Mouse (Mus musculus) cerebellum, adult 2 months (tissue): ENCODE measurements around the gene Ror2. TPM values are rescaled to one million over a fixed set of nuclear protein-coding genes. Genes with fewer than 3 reads are reported as not detected.
A peak's percentile ranks its signal among the peaks of the same experiment; 100 is the strongest.

ENCODE experiments used
- DNase-seq, 2 experiments: peaks; one replicate each; pipeline ENCODE4 v3.0.0; 2021
- H3K27ac ChIP-seq: fragments of 200-500 bp; 2 replicates; pipeline ENCODE4 v1.5.1; 2012; ENCODE audit warnings: low read length, control low read depth, inconsistent platforms; ENCODE audit not compliant: insufficient read depth
- H3K27me3 ChIP-seq: fragments of 200-500 bp; 2 replicates; pipeline ENCODE4 v1.6.1; 2012; ENCODE audit warnings: inconsistent platforms, mild to moderate bottlenecking, low read length, moderate library complexity; ENCODE audit not compliant: control insufficient read depth, insufficient read depth
- H3K4me1 ChIP-seq: fragments of 200-500 bp; 2 replicates; pipeline ENCODE4 v1.6.1; 2011; ENCODE audit warnings: low read length; ENCODE audit not compliant: control insufficient read depth, insufficient read depth
- H3K4me3 ChIP-seq: fragments of 200-500 bp; replicated peaks from 2 replicates; pipeline ENCODE3; 2011; ENCODE audit warnings: mild to moderate bottlenecking, low read depth, low read length, control low read depth; ENCODE audit not compliant: insufficient read depth
- CTCF ChIP-seq: fragments of 200-500 bp; IDR thresholded peaks from 2 replicates; pipeline ENCODE4 v1.5.1; 2011; ENCODE audit warnings: low read depth, mild to moderate bottlenecking, control low read depth, low read length, moderate library complexity, borderline replicate concordance; ENCODE audit not compliant: insufficient read depth
- POLR2A ChIP-seq: fragments of 200-500 bp; IDR thresholded peaks from 2 replicates; pipeline ENCODE4 v1.6.1; 2011; ENCODE audit warnings: low read length, control low read depth, borderline replicate concordance; ENCODE audit not compliant: insufficient read depth
- WGBS: fragments of 180-500 bp; shearing (Covaris S2); methylation state at CpG from one replicate; pipeline ENCODE4 v1.1.7; 2018; 5-methylcytosine and 5-hydroxymethylcytosine counted together
- polyA plus RNA-seq: library from polyadenylated mRNA; depleted of rRNA; stranded (reverse); fragments of >200 nt; gene quantifications from 2 replicates; pipeline ENCODE4 v1.2.3, GENCODE M21; 2012; rRNA removed

Gene Ror2
- polyA plus RNA-seq, 1 experiment, result 1.1 TPM

DNA sequence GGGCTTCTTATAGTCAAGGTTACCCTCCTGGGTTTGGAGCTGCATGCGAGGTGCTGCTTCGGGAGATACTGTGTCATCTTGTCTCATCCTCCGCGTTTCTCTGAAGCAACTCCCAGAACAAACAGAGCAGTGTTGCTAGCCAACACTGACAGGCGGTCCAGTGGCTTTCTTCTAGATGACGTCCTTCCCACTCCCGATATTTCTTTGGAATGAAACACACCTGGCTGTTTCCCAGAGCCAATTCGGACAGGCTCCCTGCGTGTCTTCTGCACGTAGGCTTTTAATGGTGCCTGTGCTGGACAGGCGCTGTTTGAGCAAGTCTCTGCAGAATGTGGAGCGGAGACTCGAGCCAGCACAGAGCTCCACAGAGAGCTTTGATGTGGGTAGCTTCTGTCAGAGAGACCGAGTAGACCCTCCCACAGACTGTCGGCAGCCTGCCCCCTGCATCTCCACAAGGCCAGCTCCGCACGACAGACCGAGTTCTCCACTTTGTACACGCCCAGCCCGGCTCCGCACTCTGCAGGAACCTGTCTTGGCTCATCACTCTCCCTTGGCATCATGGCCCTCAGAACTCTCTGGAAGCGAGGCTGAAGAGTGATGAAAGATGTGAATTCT, 216.7 kb downstream of the Ror2 start:
- no peaks in the 10 kb centered on the region; the same call in 1 of the 2 replicates for H3K4me1 ChIP-seq
- 28% methylated on average over 22 of the region's 22 CpGs for WGBS
- TF ChIP-seq CTCF, result no peak
- TF ChIP-seq POLR2A, result no peak
- H3K27ac ChIP-seq, result no peak overlapping the region
- no peak for DNase-seq
- no peaks in the 10 kb centered on the region for H3K27me3 ChIP-seq
- no peak overlapping the region for H3K4me3 ChIP-seq

DNA sequence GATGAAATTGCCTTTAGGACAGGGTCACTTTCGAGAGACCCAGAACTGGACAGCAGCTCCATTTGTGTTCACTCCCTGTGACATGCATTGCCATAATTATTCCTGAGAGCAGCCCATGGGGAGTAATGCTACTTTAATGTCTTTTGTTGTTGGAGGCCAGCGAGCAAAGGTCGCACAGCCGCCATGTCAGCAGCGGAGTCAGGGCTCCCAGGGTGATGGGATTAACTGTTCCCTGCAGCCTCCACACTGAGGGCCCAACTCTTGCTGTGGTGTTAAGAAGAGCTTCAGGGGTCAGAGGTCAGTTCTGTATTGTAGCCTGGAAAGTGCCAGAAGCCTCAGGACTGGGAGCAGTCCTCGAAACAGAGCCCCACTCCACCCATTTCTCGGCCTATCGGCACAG, 217.5 kb downstream of the Ror2 start:
- no peaks in the 10 kb centered on the region for H3K27me3 ChIP-seq
- 89% methylated on average over 8 of the region's 8 CpGs for WGBS
- no peak overlapping the region for H3K4me3 ChIP-seq
- DNase-seq, result no peak
- TF ChIP-seq CTCF, result no peak
- no peak for TF ChIP-seq POLR2A
- H3K27ac ChIP-seq, result no peak overlapping the region
- no peaks in the 10 kb centered on the region; the same call in 1 of the 2 replicates for H3K4me1 ChIP-seq

DNA sequence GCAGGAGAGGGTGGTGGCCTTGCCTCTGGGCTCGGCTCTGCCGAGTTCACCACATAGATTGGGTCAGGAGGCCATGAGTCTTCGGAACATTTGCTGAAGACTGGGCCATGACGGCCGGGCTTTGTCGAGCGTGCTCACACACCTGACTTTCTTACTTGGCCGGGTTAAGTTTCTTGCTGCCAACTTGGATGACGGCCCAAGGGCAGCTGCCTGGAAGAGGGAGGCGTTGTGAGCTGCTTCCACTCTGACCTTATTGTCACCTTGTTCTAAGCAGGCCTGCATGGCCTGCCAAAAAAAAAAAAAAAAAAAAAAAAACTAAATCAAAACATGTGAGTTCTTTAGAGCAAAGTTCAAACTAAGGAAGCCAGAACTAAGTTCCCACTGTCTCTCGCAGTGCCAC, 218.0 kb downstream of the Ror2 start:
- peak; percentile 16 to 25 for DNase-seq
- H3K27ac ChIP-seq, result no peak overlapping the region
- 39% methylated on average over 11 of the region's 11 CpGs for WGBS
- TF ChIP-seq CTCF, result no peak
- no peak for TF ChIP-seq POLR2A
- no peaks in the 10 kb centered on the region for H3K27me3 ChIP-seq
- no peaks in the 10 kb centered on the region; the same call in 1 of the 2 replicates for H3K4me1 ChIP-seq
- no peak overlapping the region for H3K4me3 ChIP-seq

DNA sequence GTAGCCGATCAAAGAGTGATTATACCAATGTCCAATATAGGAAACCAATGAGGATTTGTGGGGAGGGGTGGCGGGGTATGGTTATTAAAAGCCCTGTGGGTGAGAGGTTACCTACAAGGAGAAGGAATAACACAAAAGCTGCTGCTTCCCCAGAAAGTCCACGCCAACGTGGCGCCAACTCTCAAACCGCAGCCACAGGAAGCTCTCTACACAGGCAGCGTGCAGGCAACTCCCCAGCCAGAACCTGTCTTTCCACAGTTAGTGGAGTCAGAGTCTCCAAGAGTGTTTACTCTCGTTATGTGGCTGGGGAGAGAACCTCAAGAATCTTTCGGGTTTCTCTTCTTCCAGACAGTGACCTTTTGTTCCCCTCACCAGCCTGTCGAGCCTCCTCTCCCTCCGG, 220.8 kb downstream of the Ror2 start:
- H3K4me3 ChIP-seq, result no peak overlapping the region
- no peaks in the 10 kb centered on the region; the same call in 1 of the 2 replicates for H3K4me1 ChIP-seq
- TF ChIP-seq CTCF (no peak), POLR2A (no peak)
- no peaks in the 10 kb centered on the region for H3K27me3 ChIP-seq
- 81% methylated on average over 11 of the region's 11 CpGs for WGBS
- no peak for DNase-seq
- no peak overlapping the region for H3K27ac ChIP-seq

DNA sequence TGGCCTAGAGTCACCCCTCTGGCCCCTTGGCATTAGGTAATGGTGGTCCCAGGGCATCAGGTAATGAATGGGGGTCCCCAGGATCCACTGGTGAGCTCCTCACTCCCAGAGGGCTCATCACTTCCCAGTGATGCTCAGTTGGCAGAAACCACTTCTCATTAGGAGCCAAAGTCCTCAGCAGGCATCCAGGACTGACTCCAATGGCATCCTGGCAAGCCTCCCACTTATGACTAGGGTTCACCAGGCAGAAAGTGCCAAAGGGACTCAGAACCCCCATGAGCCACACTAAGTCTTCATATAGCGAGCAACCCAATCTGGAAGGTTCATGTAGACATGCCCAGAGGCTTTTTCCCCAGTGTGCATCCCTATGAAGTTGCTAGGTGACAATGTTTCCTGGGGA, 221.2 kb downstream of the Ror2 start:
- Histone ChIP-seq H3K4me1 (no peaks in the 10 kb centered on the region; the same call in 1 of the 2 replicates), H3K27me3 (no peaks in the 10 kb centered on the region), H3K27ac (no peak overlapping the region), H3K4me3 (no peak overlapping the region)
- DNase-seq, result no peak
- 35% methylated on average over 1 of the region's 1 CpGs for WGBS
- no peak for TF ChIP-seq POLR2A
- no peak for TF ChIP-seq CTCF

Other genes starting within 250 kb of the Ror2 start
- gene Sptlc1, start 91.3 kb upstream of the Ror2 start, polyA plus RNA-seq, result 24.7 and 25.4 TPM in 2 replicates
- gene Msx2, start 186.9 kb upstream of the Ror2 start, polyA plus RNA-seq, result 6.0 and 7.1 TPM in 2 replicates